Mouse (Mus musculus) testis, adult 2 months (tissue): ENCODE results near the gene Rmi2.

ENCODE experiments used
- CTCF ChIP-seq: fragments of 200-500 bp; IDR thresholded peaks from 2 replicates; pipeline ENCODE4 v1.5.1; 2012; ENCODE audit warnings: low read depth, mild to moderate bottlenecking, inconsistent platforms, low read length, moderate library complexity; ENCODE audit not compliant: control insufficient read depth, insufficient read depth, insufficient replicate concordance
- POLR2A ChIP-seq: fragments of 200-500 bp; IDR thresholded peaks from 2 replicates; pipeline ENCODE4 v1.6.1; 2012; ENCODE audit warnings: low read depth, mild to moderate bottlenecking, inconsistent platforms, low read length, moderate library complexity; ENCODE audit not compliant: control insufficient read depth

DNA sequence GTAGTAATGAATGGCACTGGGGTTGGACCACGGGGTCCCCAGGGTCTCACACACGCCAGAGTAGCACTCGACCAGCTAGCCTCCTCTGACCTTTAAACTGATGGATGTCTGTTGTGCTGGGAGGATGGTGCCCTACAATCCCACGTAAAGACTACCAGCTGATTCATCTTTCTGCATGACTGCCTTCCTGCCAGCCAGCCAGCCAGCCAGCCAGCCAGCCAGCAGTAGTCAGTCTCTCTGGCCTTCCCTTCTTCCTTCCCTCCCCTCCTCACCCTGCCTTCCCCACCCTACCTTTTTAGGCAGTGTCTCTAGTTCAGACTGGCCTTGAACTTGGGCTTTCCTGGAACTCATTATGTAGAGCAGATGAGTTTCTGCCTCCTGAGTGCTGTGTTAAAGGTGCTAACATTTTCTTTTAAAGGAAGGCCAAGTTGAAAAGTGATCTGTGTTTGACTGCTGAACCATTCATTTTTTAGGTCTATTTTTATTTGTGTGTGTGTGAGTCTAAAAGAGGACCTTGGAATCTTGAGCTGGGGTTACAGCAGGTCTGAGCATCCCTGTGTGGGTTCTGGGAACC lies 7.5 kb downstream of the Rmi2 start:
- no peak for TF ChIP-seq POLR2A
- no peak for TF ChIP-seq CTCF
